Mouse (Mus musculus): ENCODE results near the gene Lsm2.
A peak's percentile ranks its signal among the peaks of the same experiment; 100 is the strongest.
"Not testable (repeated sequence)": the region's sequence is repeated elsewhere in the genome, so short reads cannot be mapped to it uniquely, and the experiment has no call there.

Lsm2 gene

GRCm38 (mm10) chr17:34981690-34982180, at the start of gene Lsm2:
Gene Lsm2, plus strand, starts transcription at chr17:34981862.
- DNase-seq (ENCODE audit: low spot score): peak; percentile 91

- DNase-seq (ENCODE audit: low spot score): no peak
Observed at GRCm38 (mm10) chr17:34932287-34932686, 49.4 kb upstream of the Lsm2 start.

GRCm38 (mm10) chr17:34934031-34934430, 47.6 kb upstream of the Lsm2 start:
- DNase-seq (ENCODE audit: low spot score): no peak

- DNase-seq (ENCODE audit: low spot score): no peak
Observed at GRCm38 (mm10) chr17:34934830-34935229, 46.8 kb upstream of the Lsm2 start.

GRCm38 (mm10) chr17:34937960-34938505, 43.6 kb upstream of the Lsm2 start:
- DNase-seq (ENCODE audit: low spot score): no peak

GRCm38 (mm10) chr17:34941344-34942041, 40.2 kb upstream of the Lsm2 start:
- no peak for DNase-seq (ENCODE audit: low spot score)

GRCm38 (mm10) chr17:34943128-34943815, 38.4 kb upstream of the Lsm2 start:
- no peak for DNase-seq (ENCODE audit: low spot score)

- no peak for DNase-seq (ENCODE audit: low spot score)
Observed at GRCm38 (mm10) chr17:34944362-34944761, 37.3 kb upstream of the Lsm2 start.

- DNase-seq (ENCODE audit: low spot score): no peak
Observed at GRCm38 (mm10) chr17:34946486-34947140, 35.0 kb upstream of the Lsm2 start.

- no peak for DNase-seq (ENCODE audit: low spot score)
Observed at GRCm38 (mm10) chr17:34947606-34948005, 34.1 kb upstream of the Lsm2 start.

GRCm38 (mm10) chr17:34948721-34949552, 32.7 kb upstream of the Lsm2 start:
- not testable (repeated sequence) for DNase-seq (ENCODE audit: low spot score)

- no peak for DNase-seq (ENCODE audit: low spot score)
Observed at GRCm38 (mm10) chr17:34949553-34949969, 32.1 kb upstream of the Lsm2 start.

GRCm38 (mm10) chr17:34950514-34951455, 30.9 kb upstream of the Lsm2 start:
- no peak for DNase-seq (ENCODE audit: low spot score)

GRCm38 (mm10) chr17:34951636-34952377, 29.9 kb upstream of the Lsm2 start:
- peak; percentile 41 for DNase-seq (ENCODE audit: low spot score)

- peak; percentile 79 for DNase-seq (ENCODE audit: low spot score)
Observed at GRCm38 (mm10) chr17:34952378-34953040, 29.2 kb upstream of the Lsm2 start.

GRCm38 (mm10) chr17:34953258-34953657, 28.4 kb upstream of the Lsm2 start:
- no peak for DNase-seq (ENCODE audit: low spot score)

- no peak for DNase-seq (ENCODE audit: low spot score)
Observed at GRCm38 (mm10) chr17:34953904-34954303, 27.8 kb upstream of the Lsm2 start.

GRCm38 (mm10) chr17:34954831-34955230, 26.8 kb upstream of the Lsm2 start:
- no peak for DNase-seq (ENCODE audit: low spot score)

GRCm38 (mm10) chr17:34955884-34956283, 25.8 kb upstream of the Lsm2 start:
- DNase-seq (ENCODE audit: low spot score): no peak
